Mouse (Mus musculus) 416B (cell line): Measurements from ENCODE around the gene Ece1.
A peak's percentile ranks its signal among the peaks of the same experiment; 100 is the strongest.

ENCODE experiments used
- DNase-seq: peaks from one replicate; pipeline ENCODE4 v3.0.0; 2011; ENCODE audit warnings: low read depth

Gene Ece1

GRCm38 (mm10) chr4:137855741-137856341 lies 6.2 kb upstream of the Ece1 start:
- DNase-seq: no peak

DNA sequence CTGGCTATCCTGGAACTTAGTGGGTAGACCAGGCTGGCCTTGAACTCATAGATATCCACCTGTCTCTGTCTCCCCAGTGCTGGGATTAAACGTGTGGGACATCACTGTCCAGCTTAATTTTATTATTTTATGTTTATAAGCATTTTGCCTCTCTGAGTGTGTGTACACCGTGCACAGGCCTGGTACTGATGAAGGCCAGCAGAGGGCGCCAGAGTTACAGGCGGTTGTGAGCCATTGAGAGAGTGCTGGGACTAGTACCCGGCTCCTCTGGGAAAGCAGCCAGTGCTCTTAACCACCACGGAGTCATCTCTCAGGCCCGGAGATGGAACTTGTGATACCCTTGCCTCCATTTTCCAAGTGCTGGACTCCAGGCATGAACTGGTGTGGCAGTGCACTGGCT lies 4.9 kb upstream of the Ece1 start:
- peak; percentile 81 for DNase-seq

- no peak for DNase-seq
These were observed 3.7 kb upstream of the Ece1 start for GRCm38 (mm10) chr4:137858371-137858770.

GRCm38 (mm10) chr4:137861461-137862011 lies 501 bp upstream of the Ece1 start:
- DNase-seq: peak; percentile 87

DNA sequence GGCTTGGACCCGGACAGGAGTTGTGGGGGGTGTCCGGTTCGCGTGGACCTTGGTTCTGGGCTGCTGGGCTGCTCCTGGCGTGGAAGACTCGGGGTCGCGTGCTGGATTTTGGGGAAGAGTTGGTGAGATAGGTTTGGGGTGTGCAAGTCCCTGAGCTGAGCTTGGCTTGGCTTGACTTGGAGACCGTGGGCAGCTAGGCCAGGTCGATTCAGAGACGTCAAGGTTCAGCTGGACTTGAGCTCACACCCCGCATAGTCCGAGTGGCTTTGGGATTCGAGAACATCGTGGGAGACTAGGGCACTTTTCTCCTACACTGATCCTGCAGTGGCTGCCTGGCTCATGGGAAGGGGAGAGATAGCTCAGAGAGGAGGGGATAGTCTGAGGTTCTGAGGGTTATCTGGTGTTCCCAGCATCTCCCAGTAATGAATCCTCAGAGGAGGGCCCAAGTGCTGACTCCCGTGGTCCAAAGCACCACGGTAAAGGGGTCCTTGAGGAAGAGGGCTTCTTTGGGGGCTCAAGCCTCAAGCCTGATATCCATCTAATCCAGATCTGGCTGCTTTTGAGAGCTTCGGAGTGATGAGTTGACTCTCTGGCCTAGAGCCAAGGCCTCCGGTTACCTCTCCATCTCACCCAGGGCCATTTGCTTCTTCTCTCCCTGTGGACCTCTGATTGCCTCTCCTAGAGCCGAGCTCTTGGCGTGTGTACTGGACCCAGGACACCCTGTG lies 641 bp downstream of the Ece1 start:
- DNase-seq: no peak

DNA sequence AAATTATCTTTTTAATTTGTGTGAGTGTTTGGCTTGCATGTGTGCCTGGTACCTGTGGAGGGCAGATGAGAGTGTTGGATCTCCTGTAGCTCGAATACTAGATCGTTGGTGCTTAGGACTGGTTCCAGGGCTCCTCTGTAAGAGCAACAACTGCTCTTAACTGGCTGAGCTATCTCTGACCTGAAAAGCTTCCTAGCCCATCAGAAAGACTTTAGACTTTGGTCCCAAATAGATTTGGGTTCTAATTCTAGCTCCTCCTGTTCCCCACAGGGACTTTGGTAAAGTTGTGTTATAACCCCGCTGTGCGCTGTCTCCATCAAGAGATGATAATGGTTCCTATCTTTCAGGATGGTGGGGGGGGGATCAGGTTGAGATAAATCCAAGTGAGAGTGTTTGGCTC lies 2.0 kb downstream of the Ece1 start:
- DNase-seq: no peak

- DNase-seq: peak; percentile 78
These were observed 2.7 kb downstream of the Ece1 start for GRCm38 (mm10) chr4:137864769-137865168.

DNA sequence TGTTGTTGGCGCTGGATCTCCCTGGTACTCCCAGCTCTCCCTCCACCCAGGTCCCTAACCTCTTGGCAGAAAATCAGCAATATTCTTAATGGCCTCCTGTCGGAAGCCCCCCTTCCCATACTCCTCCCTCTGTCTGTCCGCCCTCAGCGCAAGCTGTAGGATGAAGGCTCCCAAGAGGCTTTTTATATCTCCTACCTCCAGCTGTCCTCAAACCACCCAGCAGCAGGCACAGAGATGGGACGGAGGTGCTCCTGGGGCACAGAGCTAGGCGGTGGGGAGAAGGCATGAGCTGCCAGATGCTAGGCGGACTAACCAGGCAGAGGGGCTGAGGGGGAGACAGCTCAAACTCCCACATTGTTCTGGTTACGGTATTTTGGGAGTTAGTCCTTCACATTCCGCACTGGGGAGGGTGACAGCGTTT lies 3.2 kb downstream of the Ece1 start:
- no peak for DNase-seq

- DNase-seq: no peak
These were observed 4.3 kb downstream of the Ece1 start for GRCm38 (mm10) chr4:137866206-137866863.

- no peak for DNase-seq
These were observed 5.2 kb downstream of the Ece1 start for GRCm38 (mm10) chr4:137867225-137867624.

DNA sequence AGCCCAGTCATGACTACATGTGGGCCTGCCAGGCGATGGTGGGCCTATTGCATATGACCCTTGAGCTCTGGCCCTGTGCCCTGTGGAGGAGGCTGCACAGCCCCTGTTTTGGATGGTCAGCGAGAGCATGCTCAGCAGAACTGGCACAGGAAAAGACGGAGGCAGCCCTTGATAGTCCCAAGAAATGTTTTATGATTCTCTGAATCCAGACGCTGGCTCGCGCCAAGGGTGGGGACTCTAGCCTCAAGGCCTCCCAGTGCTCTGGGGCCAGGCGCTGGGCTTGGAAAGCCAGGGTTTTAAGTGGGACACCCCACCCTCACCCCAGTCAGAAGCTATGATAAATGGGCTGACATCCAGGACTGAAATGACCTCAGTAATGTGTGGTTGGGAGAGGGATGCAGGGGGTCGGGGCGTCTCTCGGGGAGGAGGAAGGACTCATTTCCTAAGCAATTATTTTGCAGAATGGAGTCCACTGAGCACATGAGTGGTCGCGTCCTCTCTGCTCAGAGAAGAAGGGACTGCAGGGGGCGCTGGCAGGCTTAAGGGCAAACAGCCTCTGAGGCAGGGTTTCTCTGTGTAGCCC lies 5.7 kb downstream of the Ece1 start:
- DNase-seq: no peak

- DNase-seq: no peak
These were observed 7.7 kb downstream of the Ece1 start for GRCm38 (mm10) chr4:137869667-137870274.

DNA sequence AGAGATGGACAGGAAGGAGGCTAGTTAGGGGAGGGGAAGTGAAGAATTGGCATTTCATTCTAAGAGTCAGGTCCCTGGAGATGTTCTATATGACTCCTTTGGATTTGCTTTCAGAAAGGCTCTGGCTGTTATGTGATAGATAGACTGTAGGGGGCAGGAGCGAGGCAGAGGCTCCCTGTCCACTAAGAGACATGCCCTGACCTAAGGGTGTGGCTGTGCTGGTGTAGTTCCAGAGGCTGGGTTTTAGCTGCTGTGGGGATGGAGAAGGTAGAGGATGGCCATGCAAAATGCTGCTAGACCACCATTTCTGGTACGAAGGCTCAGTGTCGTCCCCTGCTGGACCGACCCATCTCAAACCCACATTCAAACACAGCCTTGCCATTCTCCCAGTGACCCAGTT lies 8.9 kb downstream of the Ece1 start:
- peak; percentile 43 for DNase-seq

DNA sequence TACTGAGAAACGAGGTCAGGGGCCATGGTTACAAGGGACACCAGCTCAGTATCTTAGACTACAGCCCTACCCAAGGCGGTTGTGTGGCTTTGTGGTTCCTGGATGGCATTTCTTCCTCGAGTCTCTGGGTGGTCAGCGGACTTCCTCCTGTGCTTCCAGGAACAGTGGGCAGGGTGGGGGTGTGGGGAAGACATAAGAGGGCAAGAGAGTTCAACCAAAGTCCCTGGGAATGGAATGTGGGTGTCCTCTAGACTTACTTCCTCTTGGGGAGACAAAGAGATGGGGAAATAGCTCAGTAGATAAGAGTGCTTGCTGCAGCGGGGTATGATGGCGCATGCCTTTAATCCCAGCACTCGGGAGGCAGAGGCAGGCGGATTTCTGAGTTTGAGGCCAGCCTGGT lies 9.4 kb downstream of the Ece1 start:
- peak; percentile 60 for DNase-seq

- DNase-seq: no peak
These were observed 12.3 kb downstream of the Ece1 start for GRCm38 (mm10) chr4:137874337-137874736.

DNA sequence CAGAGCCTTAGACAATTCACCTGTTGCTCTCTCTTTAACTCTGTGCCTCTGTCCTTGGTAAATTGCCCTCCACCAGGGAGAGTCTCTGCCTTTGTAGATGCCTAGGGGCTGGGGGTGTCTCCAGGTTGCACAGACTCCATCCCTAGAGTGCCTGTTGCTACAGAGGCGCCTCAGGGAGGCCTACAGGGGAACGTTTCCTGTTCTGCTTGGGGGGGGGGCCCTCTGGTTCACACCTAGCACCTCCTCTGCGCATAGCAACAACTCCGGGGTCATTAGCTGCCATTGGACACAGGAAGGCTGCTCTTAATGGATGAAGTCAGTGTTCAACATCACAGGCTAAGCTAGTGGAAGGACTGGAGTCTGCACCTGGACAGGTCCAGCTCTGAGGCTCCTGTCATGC lies 12.8 kb downstream of the Ece1 start:
- no peak for DNase-seq

GRCm38 (mm10) chr4:137875466-137876092 lies 13.5 kb downstream of the Ece1 start:
- DNase-seq: peak; percentile 67

GRCm38 (mm10) chr4:137876834-137877233 lies 14.8 kb downstream of the Ece1 start:
- DNase-seq: no peak

DNA sequence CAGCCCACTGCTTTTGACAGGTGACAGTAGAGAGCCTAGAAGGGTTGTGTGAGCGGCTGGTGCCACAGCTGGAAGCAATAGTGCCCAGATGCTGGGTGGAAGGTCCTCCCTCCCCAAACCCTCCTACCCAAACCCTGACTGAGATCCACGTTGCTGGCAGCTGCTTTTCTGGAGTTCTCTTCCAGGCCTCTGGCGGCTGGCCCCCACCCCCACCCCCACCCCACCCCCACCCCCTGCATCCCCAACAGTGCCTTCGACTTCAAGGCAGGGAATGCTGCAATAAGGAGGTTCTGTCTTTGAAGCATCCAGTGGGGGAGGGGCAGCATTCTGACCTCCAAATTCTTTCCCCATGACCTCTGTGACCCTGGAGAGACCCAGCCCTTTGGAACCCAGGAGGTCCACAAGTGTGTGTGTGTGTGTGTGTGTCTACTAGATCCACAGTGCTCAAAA lies 15.4 kb downstream of the Ece1 start:
- no peak for DNase-seq

GRCm38 (mm10) chr4:137879383-137880156 lies 17.5 kb downstream of the Ece1 start:
- peak; percentile 73 for DNase-seq

GRCm38 (mm10) chr4:137881445-137881844 lies 19.4 kb downstream of the Ece1 start:
- DNase-seq: no peak
